Mouse (Mus musculus): ENCODE measurements at regions not wholly inside any gene's neighbourhood (a gene's known extent, or its start where the extent isn't known, plus 50 kb on each side); places are given as distances from the start of the nearest gene placed in this dataset.

GRCm38 (mm10) chr9:52348536-52349527, 180.5 kb upstream of the Zc3h12c start:
- H3K79me2 ChIP-seq (ENCODE audit: control insufficient read depth, insufficient read depth): no peaks in the 10 kb centered on the region
- no peak overlapping the region for H3K4me3 ChIP-seq (ENCODE audit: insufficient read depth, poor library complexity, severe bottlenecking)
- H3K27me3 ChIP-seq (ENCODE audit: control insufficient read depth, insufficient read depth, insufficient read length): no peaks in the 10 kb centered on the region
- no peak overlapping the region for H3ac ChIP-seq (ENCODE audit: control insufficient read depth, insufficient read length, low read depth)
- no peak for TF ChIP-seq FOSL1 (IDR thresholded peaks at IDR 0.05; ENCODE audit: insufficient read depth, low read length, poor library complexity, severe bottlenecking)
- TF ChIP-seq USF1 (IDR thresholded peaks at IDR 0.05; ENCODE audit: low read depth): no peak
- TF ChIP-seq CEBPB (IDR thresholded peaks at IDR 0.05; ENCODE audit: low read depth): no peak
- TF ChIP-seq MYOG (IDR thresholded peaks at IDR 0.05; ENCODE audit: control insufficient read depth, extremely low read depth, insufficient read length): no peak
- no peak for TF ChIP-seq MAX (IDR thresholded peaks at IDR 0.05)
- no peak for TF ChIP-seq MYOD1 (IDR thresholded peaks at IDR 0.05; ENCODE audit: control insufficient read depth, insufficient read length, low read depth)
- no peak for TF ChIP-seq CTCF (IDR thresholded peaks at IDR 0.05; ENCODE audit: control insufficient read depth, insufficient read depth, insufficient read length)
- no peaks in the 10 kb centered on the region for H3K79me3 ChIP-seq (ENCODE audit: low read depth)
- no peaks in the 10 kb centered on the region for H3K36me3 ChIP-seq (ENCODE audit: control insufficient read depth, insufficient read depth)

- no peaks in the 10 kb centered on the region for H3K36me3 ChIP-seq (ENCODE audit: control insufficient read depth, insufficient read depth)
- no peak overlapping the region for H3K4me3 ChIP-seq (ENCODE audit: insufficient read depth, poor library complexity, severe bottlenecking)
- H3K79me3 ChIP-seq (ENCODE audit: low read depth): no peaks in the 10 kb centered on the region
- H3K27me3 ChIP-seq (ENCODE audit: control insufficient read depth, insufficient read depth, insufficient read length): no peaks in the 10 kb centered on the region
- no peak for TF ChIP-seq MYOD1 (IDR thresholded peaks at IDR 0.05; ENCODE audit: control insufficient read depth, insufficient read length, low read depth)
- no peak for TF ChIP-seq USF1 (IDR thresholded peaks at IDR 0.05; ENCODE audit: low read depth)
- no peak for TF ChIP-seq MAX (IDR thresholded peaks at IDR 0.05)
- no peak for TF ChIP-seq MYOG (IDR thresholded peaks at IDR 0.05; ENCODE audit: control insufficient read depth, extremely low read depth, insufficient read length)
- no peak for TF ChIP-seq CEBPB (IDR thresholded peaks at IDR 0.05; ENCODE audit: low read depth)
- TF ChIP-seq FOSL1 (IDR thresholded peaks at IDR 0.05; ENCODE audit: insufficient read depth, low read length, poor library complexity, severe bottlenecking): no peak
- no peak for TF ChIP-seq CTCF (IDR thresholded peaks at IDR 0.05; ENCODE audit: control insufficient read depth, insufficient read depth, insufficient read length)
- H3ac ChIP-seq (ENCODE audit: control insufficient read depth, insufficient read length, low read depth): no peak overlapping the region
- H3K79me2 ChIP-seq (ENCODE audit: control insufficient read depth, insufficient read depth): no peaks in the 10 kb centered on the region
Measured at GRCm38 (mm10) chr9:52344177-52344877, 176.0 kb upstream of the Zc3h12c start.

GRCm38 (mm10) chr9:52341029-52341428, 172.7 kb upstream of the Zc3h12c start:
- Histone ChIP-seq H3K4me3 (ENCODE audit: insufficient read depth, poor library complexity, severe bottlenecking) (no peak overlapping the region), H3K79me3 (ENCODE audit: low read depth) (no peaks in the 10 kb centered on the region), H3ac (ENCODE audit: control insufficient read depth, insufficient read length, low read depth) (no peak overlapping the region), H3K27me3 (ENCODE audit: control insufficient read depth, insufficient read depth, insufficient read length) (no peaks in the 10 kb centered on the region), H3K36me3 (ENCODE audit: control insufficient read depth, insufficient read depth) (no peaks in the 10 kb centered on the region), H3K79me2 (ENCODE audit: control insufficient read depth, insufficient read depth) (no peaks in the 10 kb centered on the region)
- TF ChIP-seq CTCF (IDR thresholded peaks at IDR 0.05; ENCODE audit: control insufficient read depth, insufficient read depth, insufficient read length): no peak
- TF ChIP-seq USF1 (IDR thresholded peaks at IDR 0.05; ENCODE audit: low read depth): no peak
- TF ChIP-seq CEBPB (IDR thresholded peaks at IDR 0.05; ENCODE audit: low read depth): no peak
- no peak for TF ChIP-seq MAX (IDR thresholded peaks at IDR 0.05)
- TF ChIP-seq FOSL1 (IDR thresholded peaks at IDR 0.05; ENCODE audit: insufficient read depth, low read length, poor library complexity, severe bottlenecking): no peak
- TF ChIP-seq MYOD1 (IDR thresholded peaks at IDR 0.05; ENCODE audit: control insufficient read depth, insufficient read length, low read depth): no peak
- no peak for TF ChIP-seq MYOG (IDR thresholded peaks at IDR 0.05; ENCODE audit: control insufficient read depth, extremely low read depth, insufficient read length)

- H3K36me3 ChIP-seq (ENCODE audit: control insufficient read depth, insufficient read depth): no peaks in the 10 kb centered on the region
- no peak overlapping the region for H3ac ChIP-seq (ENCODE audit: control insufficient read depth, insufficient read length, low read depth)
- H3K79me3 ChIP-seq (ENCODE audit: low read depth): no peaks in the 10 kb centered on the region
- H3K27me3 ChIP-seq (ENCODE audit: control insufficient read depth, insufficient read depth, insufficient read length): no peaks in the 10 kb centered on the region
- TF ChIP-seq CTCF (IDR thresholded peaks at IDR 0.05; ENCODE audit: control insufficient read depth, insufficient read depth, insufficient read length) (no peak), MYOG (IDR thresholded peaks at IDR 0.05; ENCODE audit: control insufficient read depth, extremely low read depth, insufficient read length) (no peak), MYOD1 (IDR thresholded peaks at IDR 0.05; ENCODE audit: control insufficient read depth, insufficient read length, low read depth) (no peak), MAX (IDR thresholded peaks at IDR 0.05) (no peak)
- H3K4me3 ChIP-seq (ENCODE audit: insufficient read depth, poor library complexity, severe bottlenecking): no peak overlapping the region
- H3K79me2 ChIP-seq (ENCODE audit: control insufficient read depth, insufficient read depth): no peaks in the 10 kb centered on the region
Measured at GRCm38 (mm10) chr9:52337786-52338322, 169.5 kb upstream of the Zc3h12c start.

GRCm38 (mm10) chr9:52334767-52335166, 166.4 kb upstream of the Zc3h12c start:
- TF ChIP-seq MYOG (IDR thresholded peaks at IDR 0.05; ENCODE audit: control insufficient read depth, extremely low read depth, insufficient read length): no peak
- no peak for TF ChIP-seq CTCF (IDR thresholded peaks at IDR 0.05; ENCODE audit: control insufficient read depth, insufficient read depth, insufficient read length)
- no peak for TF ChIP-seq MYOD1 (IDR thresholded peaks at IDR 0.05; ENCODE audit: control insufficient read depth, insufficient read length, low read depth)

More at GRCm38 (mm10) chr9:52334767-52335166, 166.4 kb upstream of the Zc3h12c start:
- H3K4me3 ChIP-seq (ENCODE audit: insufficient read depth, poor library complexity, severe bottlenecking): no peak overlapping the region
- no peak overlapping the region for H3ac ChIP-seq (ENCODE audit: control insufficient read depth, insufficient read length, low read depth)
- H3K79me3 ChIP-seq (ENCODE audit: low read depth): no peaks in the 10 kb centered on the region
- H3K36me3 ChIP-seq (ENCODE audit: control insufficient read depth, insufficient read depth): no peaks in the 10 kb centered on the region
- no peaks in the 10 kb centered on the region for H3K79me2 ChIP-seq (ENCODE audit: control insufficient read depth, insufficient read depth)
- no peaks in the 10 kb centered on the region for H3K27me3 ChIP-seq (ENCODE audit: control insufficient read depth, insufficient read depth, insufficient read length)

All from C2C12 (cell line).